Mouse (Mus musculus): Measurements from ENCODE around the gene Nek6. TPM values are rescaled to one million over a fixed set of nuclear protein-coding genes. Genes with fewer than 3 reads are reported as not detected.

Nek6 gene
- polyA plus RNA-seq, 2 experiments, result 77.2 to 123 TPM

DNA sequence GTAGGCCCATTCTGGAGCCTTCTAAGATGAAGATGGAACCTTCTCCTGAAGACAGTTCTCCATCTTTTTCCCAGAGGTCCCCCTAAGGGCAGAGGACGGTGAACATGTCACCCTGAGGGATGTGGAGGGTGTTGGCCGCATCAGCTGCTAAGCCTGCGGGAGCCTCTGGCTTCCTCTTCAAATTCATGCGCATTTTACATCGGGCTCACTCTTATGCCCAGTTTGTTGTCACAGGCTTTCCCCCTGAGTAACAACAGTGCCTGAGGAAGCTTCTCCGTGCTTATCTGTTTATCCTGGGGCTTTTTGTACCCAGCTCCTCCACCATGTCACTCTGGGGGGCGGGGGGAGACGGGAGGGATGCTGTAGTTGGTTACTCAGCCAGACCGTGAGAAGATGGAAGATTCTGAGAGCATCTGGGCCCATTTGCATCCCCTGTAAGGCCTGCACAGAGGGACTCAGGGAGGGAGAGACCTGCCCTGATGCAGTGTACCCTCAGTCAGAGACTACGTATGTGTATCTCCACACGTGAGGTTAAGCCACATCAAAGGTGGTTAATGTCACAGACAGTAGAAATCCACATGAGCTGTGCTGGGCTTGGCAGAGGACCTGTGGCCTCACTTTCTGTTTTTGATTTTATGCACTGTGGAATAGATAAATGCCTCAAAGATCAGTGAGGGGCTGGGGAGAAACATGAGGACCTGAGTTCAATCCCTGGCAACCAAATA is 36.5 kb downstream of the Nek6 start:
- peaks cover 35% of the 10 kb centered on the region for H3K36me3 ChIP-seq (ENCODE audit: control insufficient read depth, insufficient read depth, low read length)
- no peak overlapping the region for H3K27ac ChIP-seq (replicated peaks; ENCODE audit: low read depth, low read length)
- peaks cover 14% of the 10 kb centered on the region for H3K4me1 ChIP-seq (ENCODE audit: control insufficient read depth, insufficient read depth, low read length)
- no peak overlapping the region for H3K4me3 ChIP-seq (replicated peaks; ENCODE audit: low read length)
- no peaks in the 10 kb centered on the region for H3K9me3 ChIP-seq (ENCODE audit: control insufficient read depth, low read length)
- no peaks in the 10 kb centered on the region for H3K27me3 ChIP-seq (ENCODE audit: control insufficient read depth, insufficient read depth, low read length)
- no peak for ATAC-seq (ENCODE audit: low FRiP score, low read depth)
- TF ChIP-seq POLR2A (IDR thresholded peaks at IDR 0.05; ENCODE audit: borderline replicate concordance, extremely low read depth, insufficient read depth, insufficient read length), result no peak
- DNase-seq (ENCODE audit: low spot score), result no peak
- no peak overlapping the region for H3K9ac ChIP-seq (ENCODE audit: low read depth, low read length, severe bottlenecking)
- 73% methylated on average over 11 of the region's 11 CpGs for WGBS
- no peak overlapping the region for H3K4me2 ChIP-seq (replicated peaks; ENCODE audit: low read depth, low read length, severe bottlenecking)

GRCm38 (mm10) chr2:38552004-38552443 is 40.6 kb downstream of the Nek6 start:
- Histone ChIP-seq H3K4me2 (replicated peaks; ENCODE audit: low read depth, low read length, severe bottlenecking) (no peak overlapping the region), H3K27me3 (ENCODE audit: control insufficient read depth, insufficient read depth, low read length) (no peaks in the 10 kb centered on the region), H3K27ac (replicated peaks; ENCODE audit: low read depth, low read length) (no peak overlapping the region), H3K9me3 (ENCODE audit: control insufficient read depth, low read length) (no peaks in the 10 kb centered on the region), H3K4me1 (ENCODE audit: control insufficient read depth, insufficient read depth, low read length) (no peaks in the 10 kb centered on the region), H3K36me3 (ENCODE audit: control insufficient read depth, insufficient read depth, low read length) (peaks cover 39% of the 10 kb centered on the region), H3K9ac (ENCODE audit: low read depth, low read length, severe bottlenecking) (no peak overlapping the region), H3K4me3 (replicated peaks; ENCODE audit: low read length) (no peak overlapping the region)
- 74% methylated on average over 15 of the region's 15 CpGs for WGBS
- DNase-seq (ENCODE audit: low spot score) (no peak), ATAC-seq (ENCODE audit: low FRiP score, low read depth) (no peak)
- no peak for TF ChIP-seq POLR2A (IDR thresholded peaks at IDR 0.05; ENCODE audit: borderline replicate concordance, extremely low read depth, insufficient read depth, insufficient read length)

- Histone ChIP-seq H3K9me3 (ENCODE audit: control insufficient read depth, low read length) (no peaks in the 10 kb centered on the region), H3K9ac (ENCODE audit: low read depth, low read length, severe bottlenecking) (no peak overlapping the region), H3K36me3 (ENCODE audit: control insufficient read depth, insufficient read depth, low read length) (peaks cover 51% of the 10 kb centered on the region), H3K4me3 (replicated peaks; ENCODE audit: low read length) (no peak overlapping the region), H3K27ac (replicated peaks; ENCODE audit: low read depth, low read length) (no peak overlapping the region), H3K4me2 (replicated peaks; ENCODE audit: low read depth, low read length, severe bottlenecking) (no peak overlapping the region), H3K4me1 (ENCODE audit: control insufficient read depth, insufficient read depth, low read length) (no peaks in the 10 kb centered on the region), H3K27me3 (ENCODE audit: control insufficient read depth, insufficient read depth, low read length) (no peaks in the 10 kb centered on the region)
- DNase-seq (ENCODE audit: low spot score) (no peak), ATAC-seq (ENCODE audit: low FRiP score, low read depth) (no peak)
- WGBS, result 69% methylated on average over 19 of the region's 19 CpGs
- no peak for TF ChIP-seq POLR2A (IDR thresholded peaks at IDR 0.05; ENCODE audit: borderline replicate concordance, extremely low read depth, insufficient read depth, insufficient read length)
Measured at GRCm38 (mm10) chr2:38554226-38554995, 43.0 kb downstream of the Nek6 start.

GRCm38 (mm10) chr2:38555659-38556058 is 44.2 kb downstream of the Nek6 start:
- H3K4me3 ChIP-seq (replicated peaks; ENCODE audit: low read length), result no peak overlapping the region
- TF ChIP-seq POLR2A (IDR thresholded peaks at IDR 0.05; ENCODE audit: borderline replicate concordance, extremely low read depth, insufficient read depth, insufficient read length), result no peak
- ATAC-seq (ENCODE audit: low FRiP score, low read depth), result no peak
- 90% methylated on average over 4 of the region's 4 CpGs for WGBS
- H3K36me3 ChIP-seq (ENCODE audit: control insufficient read depth, insufficient read depth, low read length), result peaks cover 57% of the 10 kb centered on the region
- H3K9ac ChIP-seq (ENCODE audit: low read depth, low read length, severe bottlenecking), result no peak overlapping the region
- H3K4me2 ChIP-seq (replicated peaks; ENCODE audit: low read depth, low read length, severe bottlenecking), result no peak overlapping the region
- H3K4me1 ChIP-seq (ENCODE audit: control insufficient read depth, insufficient read depth, low read length), result no peaks in the 10 kb centered on the region
- H3K27me3 ChIP-seq (ENCODE audit: control insufficient read depth, insufficient read depth, low read length), result no peaks in the 10 kb centered on the region
- no peak overlapping the region for H3K27ac ChIP-seq (replicated peaks; ENCODE audit: low read depth, low read length)
- H3K9me3 ChIP-seq (ENCODE audit: control insufficient read depth, low read length), result no peaks in the 10 kb centered on the region
- DNase-seq (ENCODE audit: low spot score), result no peak

GRCm38 (mm10) chr2:38556721-38557120 is 45.3 kb downstream of the Nek6 start:
- H3K4me1 ChIP-seq (ENCODE audit: control insufficient read depth, insufficient read depth, low read length), result no peaks in the 10 kb centered on the region
- H3K36me3 ChIP-seq (ENCODE audit: control insufficient read depth, insufficient read depth, low read length), result peaks cover 56% of the 10 kb centered on the region
- no peak overlapping the region for H3K4me3 ChIP-seq (replicated peaks; ENCODE audit: low read length)
- ATAC-seq (ENCODE audit: low FRiP score, low read depth) (no peak), DNase-seq (ENCODE audit: low spot score) (no peak)
- 91% methylated on average over 3 of the region's 3 CpGs for WGBS
- no peak for TF ChIP-seq POLR2A (IDR thresholded peaks at IDR 0.05; ENCODE audit: borderline replicate concordance, extremely low read depth, insufficient read depth, insufficient read length)
- no peak overlapping the region for H3K9ac ChIP-seq (ENCODE audit: low read depth, low read length, severe bottlenecking)
- H3K27ac ChIP-seq (replicated peaks; ENCODE audit: low read depth, low read length), result no peak overlapping the region
- no peak overlapping the region for H3K4me2 ChIP-seq (replicated peaks; ENCODE audit: low read depth, low read length, severe bottlenecking)
- no peaks in the 10 kb centered on the region for H3K9me3 ChIP-seq (ENCODE audit: control insufficient read depth, low read length)
- no peaks in the 10 kb centered on the region for H3K27me3 ChIP-seq (ENCODE audit: control insufficient read depth, insufficient read depth, low read length)
